Mouse (Mus musculus) lung, adult 2 months (tissue): ENCODE measurements around the gene Capn8. TPM values are rescaled to one million over a fixed set of nuclear protein-coding genes. Genes with fewer than 3 reads are reported as not detected.

ENCODE experiments used
- DNase-seq: peaks from one replicate; pipeline ENCODE4 v3.0.0; 2022
- H3K4me1 ChIP-seq: fragments of 200-500 bp; 2 replicates; pipeline ENCODE4 v1.6.1; 2011; ENCODE audit warnings: low read length; ENCODE audit not compliant: control insufficient read depth, insufficient read depth
- H3K4me3 ChIP-seq: fragments of 200-500 bp; replicated peaks from 2 replicates; pipeline ENCODE3; 2011; ENCODE audit warnings: low read depth, mild to moderate bottlenecking, control low read depth, low read length; ENCODE audit errors: extremely low read depth
- CTCF ChIP-seq: fragments of 200-500 bp; IDR thresholded peaks from 2 replicates; pipeline ENCODE4 v1.5.1; 2011; ENCODE audit warnings: mild to moderate bottlenecking, low read length, control low read depth; ENCODE audit not compliant: insufficient read depth
- POLR2A ChIP-seq: fragments of 200-500 bp; IDR thresholded peaks from 2 replicates; pipeline ENCODE4 v1.6.1; 2011; ENCODE audit warnings: low read depth, mild to moderate bottlenecking, control low read depth, low read length, borderline replicate concordance; ENCODE audit errors: extremely low read depth
- WGBS: fragments of 180-500 bp; shearing (Covaris S2); methylation state at CpG from one replicate; pipeline ENCODE4 v1.1.7; 2018; 5-methylcytosine and 5-hydroxymethylcytosine counted together
- polyA plus RNA-seq: library from polyadenylated mRNA; depleted of rRNA; stranded (reverse); fragments of >200 nt; gene quantifications from 2 replicates; pipeline ENCODE4 v1.2.3, GENCODE M21; 2012; rRNA removed

Capn8 gene
- polyA plus RNA-seq, 1 experiment: 0.26 TPM

DNA sequence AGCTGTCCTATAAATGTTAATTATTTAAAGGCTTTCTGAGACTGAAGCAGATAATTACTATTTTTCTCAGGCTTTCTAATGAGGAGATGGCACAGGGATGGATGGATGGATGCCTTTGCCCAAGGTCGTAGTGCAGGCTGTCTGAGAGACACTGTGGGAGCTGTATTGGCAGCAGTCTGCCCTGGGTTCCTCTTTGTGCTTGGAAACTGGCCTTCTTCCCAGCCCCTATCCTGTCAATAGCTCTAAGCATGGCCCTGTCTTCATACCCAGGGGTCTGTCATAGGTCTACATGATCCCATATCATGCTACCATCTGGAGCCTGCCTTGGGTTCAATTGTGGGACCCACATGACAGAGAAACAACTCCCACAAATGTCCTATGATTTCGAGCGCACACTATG, 102.5 kb downstream of the Capn8 start:
- TF ChIP-seq CTCF (no peak), POLR2A (no peak)
- DNase-seq: no peak
- 96% methylated on average over 3 of the region's 3 CpGs for WGBS
- H3K4me1 ChIP-seq: peaks cover 22% of the 10 kb centered on the region
- no peak overlapping the region for H3K4me3 ChIP-seq

DNA sequence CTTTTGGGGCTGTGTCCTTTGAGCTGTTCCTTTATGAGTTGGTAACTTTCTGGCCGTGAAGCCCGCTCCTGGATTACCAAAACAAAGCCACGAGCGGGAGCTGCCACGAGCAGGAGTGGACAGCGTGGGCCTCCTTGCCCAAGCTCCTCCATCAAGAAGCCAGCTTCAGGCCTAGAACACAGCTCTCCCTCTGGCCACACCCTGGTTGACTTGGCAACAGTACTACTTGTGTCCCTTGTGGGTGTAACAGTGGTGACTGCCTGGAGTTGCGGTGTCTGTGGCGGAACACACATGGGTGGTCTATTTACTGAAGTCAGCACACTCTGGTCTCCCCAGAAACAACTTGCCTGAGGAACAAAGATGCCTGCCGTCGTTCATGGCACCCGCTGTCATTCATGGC, 104.9 kb downstream of the Capn8 start:
- WGBS: 66% methylated on average over 11 of the region's 11 CpGs
- peaks cover 15% of the 10 kb centered on the region for H3K4me1 ChIP-seq
- no peak overlapping the region for H3K4me3 ChIP-seq
- no peak for DNase-seq
- TF ChIP-seq POLR2A (no peak), CTCF (no peak)

DNA sequence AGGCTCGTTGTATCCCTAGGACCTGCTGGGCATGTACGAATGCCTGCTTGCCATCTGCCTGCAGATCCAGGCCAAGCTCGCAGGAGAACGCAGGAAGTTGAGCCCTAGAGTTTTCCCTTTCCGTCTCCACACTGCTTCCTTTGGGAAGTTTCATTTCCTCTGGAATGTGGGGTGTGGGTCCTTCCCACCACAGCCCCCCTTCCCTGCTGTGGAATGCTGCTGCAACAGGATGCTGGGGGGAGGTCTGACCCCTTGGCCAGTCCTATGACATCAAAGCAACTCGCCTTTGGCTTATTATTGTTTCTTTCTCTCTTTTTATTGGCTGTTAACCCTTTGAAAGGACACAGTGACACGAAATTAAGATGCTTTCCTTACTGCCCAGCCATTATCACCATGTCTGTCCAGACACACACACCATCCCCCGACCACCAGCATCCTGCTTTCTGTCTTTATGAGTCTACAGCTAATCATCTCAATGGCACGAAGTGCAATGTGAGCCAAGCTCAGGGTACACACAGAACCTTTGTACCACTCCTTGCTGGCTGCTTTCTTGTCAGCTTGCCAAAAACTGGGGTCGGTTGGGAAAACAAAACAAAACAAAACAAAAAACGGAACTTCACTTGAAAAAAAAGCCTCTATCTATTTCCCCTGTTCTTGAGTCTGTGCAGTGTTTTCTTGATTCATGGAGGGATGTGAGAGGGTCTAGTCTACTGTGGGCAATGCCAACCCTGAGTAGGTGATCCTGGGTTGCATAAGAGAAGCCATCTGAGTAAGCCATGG, 105.9 kb downstream of the Capn8 start:
- 31% methylated on average over 11 of the region's 11 CpGs for WGBS
- H3K4me3 ChIP-seq: no peak overlapping the region
- DNase-seq: no peak

DNA sequence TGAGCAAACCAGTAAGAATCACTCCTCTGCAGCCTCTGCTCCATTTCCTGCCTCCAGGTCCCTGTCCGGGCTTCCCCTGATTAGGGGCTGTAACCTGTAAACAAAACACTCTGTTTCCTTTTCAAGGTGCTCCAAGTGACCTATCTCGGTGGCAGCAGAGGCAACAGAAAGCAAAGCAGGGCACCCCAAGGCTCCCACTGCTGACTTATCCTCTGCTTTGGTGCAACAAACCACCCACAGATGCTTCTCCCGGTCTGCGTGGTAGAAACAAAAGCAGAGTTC, 106.5 kb downstream of the Capn8 start:
- Histone ChIP-seq H3K4me1 (peaks cover 15% of the 10 kb centered on the region), H3K4me3 (no peak overlapping the region)
- TF ChIP-seq CTCF: no peak
- no peak for TF ChIP-seq POLR2A
- 39% methylated on average over 4 of the region's 4 CpGs for WGBS
- DNase-seq: no peak

More for the DNA sequence above, 105.9 kb downstream of the Capn8 start:
- TF ChIP-seq CTCF: no peak
- no peak for TF ChIP-seq POLR2A
- peaks cover 15% of the 10 kb centered on the region for H3K4me1 ChIP-seq

DNA sequence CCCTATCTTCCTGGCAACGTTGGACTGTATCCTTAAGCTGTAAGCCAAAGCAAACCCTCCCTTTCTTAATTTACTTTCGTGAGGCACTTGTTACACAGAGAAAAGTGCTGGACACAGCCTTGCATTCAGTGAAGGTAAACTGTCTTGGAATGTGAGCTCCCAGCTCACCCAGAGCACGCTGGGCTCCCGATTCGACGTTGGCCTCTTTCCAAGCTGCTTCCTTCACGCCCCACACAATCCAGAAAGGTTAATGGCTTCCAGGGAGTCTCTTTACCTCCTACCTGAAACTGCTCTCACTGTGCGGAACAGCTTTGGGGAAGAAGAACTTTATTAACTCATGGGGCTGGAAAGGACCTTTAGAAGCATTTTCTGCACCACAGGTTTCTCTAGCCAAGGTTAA, 110.5 kb downstream of the Capn8 start:
- no peak for DNase-seq
- TF ChIP-seq CTCF (no peak), POLR2A (no peak)
- Histone ChIP-seq H3K4me3 (no peak overlapping the region), H3K4me1 (peaks cover 13% of the 10 kb centered on the region)
- WGBS: 24% methylated on average over 8 of the region's 8 CpGs

DNA sequence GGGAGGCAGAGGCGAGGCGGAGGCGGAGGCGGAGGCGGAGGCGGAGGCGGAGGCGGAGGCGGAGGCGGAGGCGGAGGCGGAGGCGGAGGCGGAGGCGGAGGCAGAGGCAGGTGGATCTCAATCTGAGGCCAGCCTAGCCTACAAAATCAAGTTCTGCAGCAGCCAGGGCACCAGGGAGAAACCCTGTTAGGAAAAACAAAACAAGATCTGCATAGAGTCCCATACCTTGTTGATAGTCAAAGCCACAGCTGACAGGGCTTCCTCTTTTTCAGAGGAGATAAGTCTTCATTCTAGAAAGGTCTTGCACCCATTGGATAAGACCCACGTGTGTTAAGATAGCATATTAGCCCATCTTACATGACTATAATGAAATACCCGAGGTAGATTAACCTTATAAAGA, 113.3 kb downstream of the Capn8 start:
- 94% methylated on average over 17 of the region's 17 CpGs for WGBS
- no peak for TF ChIP-seq CTCF
- no peak for TF ChIP-seq POLR2A
- no peak overlapping the region for H3K4me3 ChIP-seq
- no peak for DNase-seq
- peaks cover 3% of the 10 kb centered on the region; the same call in 1 of the 2 replicates for H3K4me1 ChIP-seq

DNA sequence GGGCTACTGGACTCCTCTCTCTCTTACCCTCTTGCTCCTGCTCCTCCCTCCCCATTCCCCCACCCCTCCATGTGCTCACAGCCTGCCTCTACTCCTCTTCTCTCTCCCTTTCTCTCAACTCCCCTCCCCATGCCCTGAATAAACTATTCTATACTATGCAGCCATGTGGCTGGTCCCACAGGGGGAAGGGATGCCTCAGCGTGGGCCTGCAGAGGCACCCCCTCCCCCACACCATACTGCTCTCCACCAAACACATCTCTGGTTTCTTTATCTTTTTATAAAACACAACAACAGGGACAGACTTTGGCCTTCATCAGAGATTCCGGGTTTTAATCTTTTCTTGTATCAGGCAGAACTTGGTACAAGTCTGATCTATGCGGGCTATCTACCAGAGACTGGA, 114.4 kb downstream of the Capn8 start:
- TF ChIP-seq POLR2A: no peak
- TF ChIP-seq CTCF: no peak
- DNase-seq: no peak
- Histone ChIP-seq H3K4me1 (peaks cover 3% of the 10 kb centered on the region; the same call in 1 of the 2 replicates), H3K4me3 (no peak overlapping the region)
- 67% methylated on average over 3 of the region's 3 CpGs for WGBS

DNA sequence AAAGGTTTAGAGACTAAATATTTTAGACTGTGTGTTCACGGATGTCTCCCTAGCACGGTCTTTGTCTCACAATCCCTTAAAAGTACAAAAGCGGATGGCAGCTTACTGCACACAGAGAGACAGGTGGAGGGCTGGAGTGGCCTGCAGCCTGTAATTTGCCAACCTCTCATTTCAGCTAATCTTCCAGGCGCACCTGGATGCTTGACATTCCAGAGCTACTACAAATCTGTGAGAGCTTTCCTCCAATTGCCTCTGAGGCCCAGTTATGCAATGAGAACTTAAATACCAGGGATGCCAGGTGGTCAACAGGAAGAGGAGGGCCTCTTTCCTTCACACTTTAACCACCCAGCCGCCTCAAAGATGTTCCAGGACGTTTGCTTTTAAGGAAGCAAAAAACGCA, 114.8 kb downstream of the Capn8 start:
- DNase-seq: peak; percentile 59
- WGBS: 54% methylated on average over 7 of the region's 7 CpGs
- Histone ChIP-seq H3K4me1 (peaks cover 3% of the 10 kb centered on the region; the same call in 1 of the 2 replicates), H3K4me3 (peak overlapping the region; percentile 33)
- TF ChIP-seq POLR2A: no peak
- no peak for TF ChIP-seq CTCF

Other genes starting within 250 kb of the Capn8 start
- gene Fbxo28, start 223.4 kb upstream of the Capn8 start, polyA plus RNA-seq: 9.0 and 11.2 TPM in 2 replicates
- gene Trp53bp2, start 155.8 kb upstream of the Capn8 start, polyA plus RNA-seq: 43.0 and 65.1 TPM in 2 replicates
- gene Capn2, start 47.4 kb upstream of the Capn8 start, polyA plus RNA-seq: 69.0 and 71.5 TPM in 2 replicates
- gene Ccdc185, start 184.2 kb downstream of the Capn8 start, polyA plus RNA-seq: not detected in 2 replicates
- 12.8 and 13.1 TPM in 2 replicates for gene Susd4, start 198.9 kb downstream of the Capn8 start, polyA plus RNA-seq